Mouse (Mus musculus): ENCODE results near the gene Myoz2. TPM values are rescaled to one million over a fixed set of nuclear protein-coding genes. Genes with fewer than 3 reads are reported as not detected.
A peak's percentile ranks its signal among the peaks of the same experiment; 100 is the strongest.

The Myoz2 gene
- total and polyA plus RNA-seq, 3 experiments = not detected

GRCm38 (mm10) chr3:122986386-122986785 is 48.4 kb downstream of the Myoz2 start:
- Histone ChIP-seq H3K27ac (ENCODE audit: control insufficient read depth, low read depth, low read length) (no peak overlapping the region), H3K27me3 (ENCODE audit: control insufficient read depth in 1 of 2, insufficient read depth in 2 of 2, low read length in 2 of 2) (no peaks in the 10 kb centered on the region), H3K9me3 (replicated peaks; ENCODE audit: insufficient read depth, low read length) (no peaks in the 10 kb centered on the region), H3K4me1 (ENCODE audit: control insufficient read depth in 1 of 2, insufficient read depth in 2 of 2, low read length in 2 of 2) (peaks cover 0 to 7% of the 10 kb centered on the region in 2 experiments; a peak in 1 of 4 replicates), H3K4me3 (ENCODE audit: control insufficient read depth in 1 of 2, insufficient read depth in 1 of 2, low read depth in 2 of 2, low read length in 2 of 2) (no peak overlapping the region), H3K36me3 (ENCODE audit: control insufficient read depth in 1 of 2, insufficient read depth in 2 of 2, low read length in 2 of 2) (peaks cover 0 to 11% of the 10 kb centered on the region in 2 experiments; a peak in 2 of 4 replicates), H3K9ac (ENCODE audit: control insufficient read depth, low read depth, low read length, poor library complexity, severe bottlenecking) (no peak overlapping the region), H3K79me2 (ENCODE audit: control insufficient read depth, insufficient read depth, low read length, poor library complexity) (peaks cover 3% of the 10 kb centered on the region; the same call in 1 of the 2 replicates)
- TF ChIP-seq MEF2A (IDR thresholded peaks at IDR 0.05; ENCODE audit: extremely low read depth, insufficient replicate concordance, low read depth, low read length, poor library complexity, severe bottlenecking) (no peak), MAZ (IDR thresholded peaks at IDR 0.05; ENCODE audit: low read depth, low read length) (no peak), MYB (IDR thresholded peaks at IDR 0.05; ENCODE audit: low read depth, low read length) (no peak), USF1 (IDR thresholded peaks at IDR 0.05; ENCODE audit: low read depth, low read length) (no peak), MYC (IDR thresholded peaks at IDR 0.05; ENCODE audit: low read depth, low read length) (no peak), ZNF384 (IDR thresholded peaks at IDR 0.05; ENCODE audit: low read depth, low read length) (no peak), HCFC1 (IDR thresholded peaks at IDR 0.05; ENCODE audit: low read depth, low read length) (no peak), CTCF (IDR thresholded peaks at IDR 0.05 in 2 of 3, conservative IDR thresholded peaks at IDR 0.05 in 1 of 3; ENCODE audit: control insufficient read depth in 1 of 3, insufficient read depth in 1 of 3, low read depth in 2 of 3, low read length in 3 of 3, poor library complexity in 1 of 3, severe bottlenecking in 1 of 3) (no peak)
- no peak for DNase-seq (ENCODE audit: low read depth, low spot score)

GRCm38 (mm10) chr3:122985183-122985944 is 49.5 kb downstream of the Myoz2 start:
- DNase-seq (ENCODE audit: low read depth, low spot score) = no peak
- Histone ChIP-seq H3K36me3 (ENCODE audit: control insufficient read depth in 1 of 2, insufficient read depth in 2 of 2, low read length in 2 of 2) (peaks cover 0 to 11% of the 10 kb centered on the region in 2 experiments; a peak in 2 of 4 replicates), H3K4me1 (ENCODE audit: control insufficient read depth in 1 of 2, insufficient read depth in 2 of 2, low read length in 2 of 2) (peaks cover 0 to 7% of the 10 kb centered on the region in 2 experiments; a peak in 1 of 4 replicates), H3K4me3 (ENCODE audit: control insufficient read depth in 1 of 2, insufficient read depth in 1 of 2, low read depth in 2 of 2, low read length in 2 of 2) (peak overlapping the region; percentile 72 to 95), H3K27me3 (ENCODE audit: control insufficient read depth in 1 of 2, insufficient read depth in 2 of 2, low read length in 2 of 2) (no peaks in the 10 kb centered on the region), H3K9me3 (replicated peaks; ENCODE audit: insufficient read depth, low read length) (no peaks in the 10 kb centered on the region), H3K27ac (ENCODE audit: control insufficient read depth, low read depth, low read length) (no peak overlapping the region), H3K79me2 (ENCODE audit: control insufficient read depth, insufficient read depth, low read length, poor library complexity) (peaks cover 3% of the 10 kb centered on the region; the same call in 1 of the 2 replicates), H3K9ac (ENCODE audit: control insufficient read depth, low read depth, low read length, poor library complexity, severe bottlenecking) (peak overlapping the region; percentile 97)
- no peak for TF ChIP-seq ELF1 (IDR thresholded peaks at IDR 0.05; ENCODE audit: low read depth, low read length)
- no peak for TF ChIP-seq E2F4 (IDR thresholded peaks at IDR 0.05; ENCODE audit: borderline replicate concordance, low read depth, low read length)
- TF ChIP-seq ZMIZ1 (IDR thresholded peaks at IDR 0.05; ENCODE audit: low read depth, low read length) = no peak
- no peak for TF ChIP-seq RAD21 (IDR thresholded peaks at IDR 0.05; ENCODE audit: low read depth, low read length)

Measured in MEL (cell line).